Mouse (Mus musculus) stomach, postnatal 0 days (tissue): ENCODE data around the gene Dync1h1. TPM values are rescaled to one million over a fixed set of nuclear protein-coding genes. Genes with fewer than 3 reads are reported as not detected.

Experiments used
- ATAC-seq: fragments of 200-750 bp; cut with Nextera tagmentation; 2 replicates; pipeline ENCODE4 v1.8.0; 2017; ENCODE audit not compliant: low FRiP score, low TSS enrichment
- DNase-seq: peaks from one replicate; pipeline ENCODE4 v3.0.0-alpha.2; 2016; ENCODE audit warnings: low spot score
- H3K27ac ChIP-seq: fragments of 300-500 bp; sonication (generic); replicated peaks from 2 replicates; pipeline ENCODE4 v1.5.1; 2014; ENCODE audit warnings: mild to moderate bottlenecking, control low read depth
- H3K27me3 ChIP-seq: fragments of 300-500 bp; sonication (generic); 2 replicates; pipeline ENCODE4 v1.6.1; 2014; ENCODE audit warnings: low read length; ENCODE audit not compliant: control insufficient read depth, insufficient read depth
- H3K36me3 ChIP-seq: fragments of 300-500 bp; sonication (generic); 2 replicates; pipeline ENCODE4 v1.6.1; 2014; ENCODE audit warnings: low read length, mixed read lengths; ENCODE audit not compliant: control insufficient read depth, insufficient read depth
- H3K4me1 ChIP-seq: fragments of 300-500 bp; sonication (generic); replicated peaks from 2 replicates; pipeline ENCODE4 v1.6.1; 2014; ENCODE audit warnings: antibody characterized with exemption; ENCODE audit not compliant: control insufficient read depth, insufficient read depth
- H3K4me2 ChIP-seq: fragments of 300-500 bp; sonication (generic); replicated peaks from 2 replicates; pipeline ENCODE4 v1.6.1; 2014; ENCODE audit warnings: low read depth, mild to moderate bottlenecking, control low read depth, moderate library complexity
- H3K4me3 ChIP-seq: fragments of 300-500 bp; sonication (generic); 2 replicates; pipeline ENCODE4 v1.5.1; 2014; ENCODE audit warnings: low read depth, low read length, control low read depth
- H3K9ac ChIP-seq: fragments of 300-500 bp; sonication (generic); 2 replicates; pipeline ENCODE4 v1.6.1; 2014; ENCODE audit warnings: mild to moderate bottlenecking, low read length, control low read depth, mixed read lengths
- H3K9me3 ChIP-seq: fragments of 300-500 bp; sonication (generic); 2 replicates; pipeline ENCODE4 v1.6.1; 2016; ENCODE audit warnings: low read length; ENCODE audit not compliant: control insufficient read depth
- CTCF ChIP-seq: IDR thresholded peaks from 2 replicates; pipeline ENCODE4 v1.5.1; 2016; ENCODE audit warnings: antibody characterized with exemption, low read depth, mild to moderate bottlenecking, moderate library complexity
- EP300 ChIP-seq: optimal IDR thresholded peaks from 2 replicates; pipeline ENCODE3; 2016; ENCODE audit warnings: antibody characterized with exemption
- WGBS: fragments of 180-500 bp; shearing (Covaris S2); extraction: QIAGEN DNeasy Blood & Tissue Kit; methylation state at CpG from one replicate; pipeline ENCODE4 v1.1.7; 2014; 5-methylcytosine and 5-hydroxymethylcytosine counted together
- polyA plus RNA-seq: library from polyadenylated mRNA; unstranded; fragments of >200 nt; fragmentation: Nextera tagmentation; extraction: Ambion mirVana; gene quantifications from 2 replicates; pipeline ENCODE4 v1.2.1, GENCODE M21; 2015

Gene Dync1h1
- polyA plus RNA-seq, 1 experiment from 2014 or later: 22.3 TPM

DNA sequence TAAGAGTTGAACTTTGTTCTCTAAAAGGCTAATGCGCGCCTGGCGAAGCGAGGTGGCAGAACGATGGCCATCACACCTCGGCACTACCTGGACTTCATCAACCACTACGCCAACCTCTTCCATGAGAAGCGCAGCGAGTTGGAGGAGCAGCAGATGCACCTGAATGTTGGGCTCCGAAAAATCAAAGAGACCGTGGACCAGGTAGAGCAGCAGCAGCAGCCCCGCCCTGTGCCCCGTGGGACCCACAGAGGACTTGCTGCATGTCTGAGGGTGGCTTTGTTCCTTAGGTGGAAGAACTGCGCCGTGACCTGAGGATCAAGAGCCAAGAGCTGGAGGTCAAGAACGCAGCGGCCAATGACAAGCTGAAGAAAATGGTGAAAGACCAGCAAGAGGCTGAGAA lies 50.2 kb downstream of the Dync1h1 start:
- Histone ChIP-seq H3K4me3 (no peak overlapping the region), H3K4me1 (no peaks in the 10 kb centered on the region), H3K27me3 (no peaks in the 10 kb centered on the region), H3K9ac (no peak overlapping the region), H3K9me3 (no peaks in the 10 kb centered on the region), H3K27ac (no peak overlapping the region), H3K36me3 (peaks cover 73% of the 10 kb centered on the region), H3K4me2 (no peak overlapping the region)
- WGBS: 96% methylated on average over 17 of the region's 17 CpGs
- no peak for ATAC-seq
- no peak for DNase-seq
- TF ChIP-seq CTCF: no peak
- no peak for TF ChIP-seq EP300

DNA sequence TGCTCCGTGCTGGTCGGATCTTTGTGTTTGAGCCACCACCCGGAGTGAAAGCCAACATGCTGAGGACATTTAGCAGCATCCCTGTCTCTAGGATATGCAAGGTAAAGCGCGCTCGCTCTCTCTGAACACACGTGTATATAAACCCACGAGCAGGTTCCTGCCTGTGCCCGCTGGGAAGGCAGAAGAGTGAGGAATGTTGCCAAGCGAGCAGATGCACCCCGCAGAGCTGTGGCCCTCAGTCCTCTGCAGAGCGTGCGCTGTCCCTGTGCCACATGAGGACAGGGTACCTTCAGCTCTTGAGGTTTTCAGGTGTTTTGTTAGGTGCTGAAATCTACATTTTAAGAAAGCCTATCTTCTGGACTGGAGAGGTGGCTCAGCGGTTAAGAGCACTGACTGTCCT lies 60.5 kb downstream of the Dync1h1 start:
- 90% methylated on average over 14 of the region's 14 CpGs for WGBS
- DNase-seq: no peak
- Histone ChIP-seq H3K4me1 (no peaks in the 10 kb centered on the region), H3K27ac (no peak overlapping the region), H3K4me3 (no peak overlapping the region), H3K36me3 (peaks cover 77% of the 10 kb centered on the region), H3K9ac (no peak overlapping the region), H3K9me3 (no peaks in the 10 kb centered on the region), H3K4me2 (no peak overlapping the region), H3K27me3 (no peaks in the 10 kb centered on the region)
- TF ChIP-seq CTCF: no peak
- no peak for TF ChIP-seq EP300
- no peak for ATAC-seq

DNA sequence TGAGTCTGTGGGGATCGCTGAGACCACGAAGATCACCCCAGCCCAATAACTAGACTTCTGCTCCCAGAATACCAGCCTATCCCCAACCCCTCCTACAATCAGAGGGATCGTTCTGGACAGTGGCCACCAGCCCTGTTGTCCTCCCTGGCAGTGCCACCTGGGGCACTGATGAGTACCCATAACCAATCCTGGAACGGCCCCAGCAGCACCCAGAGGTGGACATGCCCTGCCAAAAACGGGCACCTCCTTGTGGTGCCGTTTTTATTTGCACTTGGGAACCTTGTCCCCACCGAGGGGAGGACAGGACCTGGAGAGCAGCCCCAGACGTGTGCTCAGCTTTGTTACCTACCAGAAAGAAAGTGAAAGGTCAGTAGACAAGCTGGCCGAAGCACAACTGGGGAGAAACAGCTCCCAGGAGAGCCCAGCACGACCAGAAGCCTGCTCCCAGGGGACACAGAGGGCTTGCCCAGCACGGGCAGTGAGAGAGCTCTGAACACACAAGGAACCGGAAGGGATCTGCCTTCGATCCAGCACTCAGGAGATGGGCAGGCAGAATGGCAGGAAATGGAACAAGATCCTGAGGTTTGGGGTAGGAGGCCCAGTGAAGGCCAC lies 66.3 kb downstream of the Dync1h1 start:
- H3K9ac ChIP-seq: no peak overlapping the region
- H3K4me2 ChIP-seq: no peak overlapping the region
- DNase-seq: no peak
- H3K36me3 ChIP-seq: peaks cover 50% of the 10 kb centered on the region
- no peaks in the 10 kb centered on the region for H3K27me3 ChIP-seq
- no peak overlapping the region for H3K27ac ChIP-seq
- no peaks in the 10 kb centered on the region for H3K4me1 ChIP-seq
- TF ChIP-seq EP300: no peak
- peak; percentile 12; the same call in 1 of the 2 replicates for TF ChIP-seq CTCF
- ATAC-seq: no peak
- no peaks in the 10 kb centered on the region for H3K9me3 ChIP-seq
- WGBS: 81% methylated on average over 13 of the region's 13 CpGs
- H3K4me3 ChIP-seq: no peak overlapping the region

DNA sequence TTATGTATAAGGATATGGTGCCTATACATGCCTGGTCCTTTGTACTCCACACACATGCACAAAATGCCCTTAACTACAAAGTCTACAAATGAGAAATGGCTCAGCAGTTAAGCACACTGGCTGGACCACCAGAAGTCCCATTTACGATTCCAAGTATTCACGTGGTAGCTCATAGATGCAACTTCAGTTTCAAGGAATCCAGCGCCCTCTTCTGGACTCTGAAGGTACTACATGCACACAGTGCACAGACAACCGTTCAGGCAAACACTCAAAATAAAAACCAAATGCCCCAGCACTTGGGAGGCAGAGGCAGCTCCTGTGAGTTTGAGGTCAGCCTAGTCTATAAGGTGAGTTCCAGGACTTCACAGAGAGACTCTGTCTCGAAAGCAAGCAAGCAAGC lies 73.0 kb downstream of the Dync1h1 start:
- no peaks in the 10 kb centered on the region for H3K27me3 ChIP-seq
- no peaks in the 10 kb centered on the region for H3K36me3 ChIP-seq
- no peaks in the 10 kb centered on the region for H3K9me3 ChIP-seq
- H3K4me3 ChIP-seq: no peak overlapping the region
- H3K27ac ChIP-seq: no peak overlapping the region
- H3K4me2 ChIP-seq: no peak overlapping the region
- TF ChIP-seq EP300: no peak
- peak; percentile 68 for TF ChIP-seq CTCF
- H3K9ac ChIP-seq: no peak overlapping the region
- WGBS: 47% methylated on average over 5 of the region's 5 CpGs
- DNase-seq (no peak), ATAC-seq (no peak)
- H3K4me1 ChIP-seq: no peaks in the 10 kb centered on the region

DNA sequence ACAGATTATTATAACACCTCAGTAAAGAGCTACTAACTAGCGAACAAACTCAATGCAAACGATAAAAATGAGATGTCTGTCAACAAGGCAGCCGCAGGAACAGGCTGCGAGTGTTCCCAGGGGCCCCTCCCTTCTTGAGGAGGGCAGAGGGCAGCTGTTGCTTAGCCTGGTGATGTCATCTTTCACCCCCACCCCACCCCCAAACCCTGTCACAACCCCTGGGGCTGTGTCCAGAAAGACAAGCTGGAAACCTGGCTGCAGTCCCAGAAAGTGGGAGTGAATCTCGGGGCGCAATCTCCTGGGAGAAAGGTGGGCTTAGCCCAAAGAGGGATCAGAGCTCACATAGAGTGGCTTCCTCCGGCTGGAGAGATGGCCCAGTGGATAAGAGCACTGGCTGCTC lies 79.9 kb downstream of the Dync1h1 start:
- H3K36me3 ChIP-seq: no peaks in the 10 kb centered on the region
- no peaks in the 10 kb centered on the region for H3K27me3 ChIP-seq
- no peaks in the 10 kb centered on the region for H3K4me1 ChIP-seq
- no peak overlapping the region for H3K4me2 ChIP-seq
- peak; percentile 67 for DNase-seq
- 19% methylated on average over 7 of the region's 7 CpGs for WGBS
- no peak overlapping the region for H3K9ac ChIP-seq
- no peak overlapping the region for H3K4me3 ChIP-seq
- TF ChIP-seq CTCF (no peak), EP300 (no peak)
- peak; percentile 69 for ATAC-seq
- H3K9me3 ChIP-seq: no peaks in the 10 kb centered on the region
- 0 out of 2 replicates have a peak overlapping the region, but pooled peaks have one; percentile 24 for H3K27ac ChIP-seq

DNA sequence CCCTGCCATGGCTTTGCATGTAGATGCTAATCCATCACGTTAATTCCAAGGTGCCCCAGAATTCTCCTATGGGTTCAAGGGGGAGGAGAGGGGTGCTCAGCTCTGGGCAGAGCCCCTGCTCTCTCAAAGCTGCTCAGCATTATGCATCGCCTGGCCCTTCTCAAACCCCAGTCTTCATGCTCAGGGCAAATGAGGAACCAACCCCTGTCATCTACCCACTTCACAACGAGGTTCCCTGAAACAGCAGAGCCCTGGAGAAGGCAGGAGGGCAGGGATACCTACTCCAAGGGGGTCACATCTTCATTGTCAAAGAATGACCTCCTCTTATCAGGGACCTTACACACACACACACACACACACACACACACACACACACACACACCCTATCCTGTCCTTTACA lies 80.6 kb downstream of the Dync1h1 start:
- Histone ChIP-seq H3K27ac (no peak overlapping the region), H3K4me2 (no peak overlapping the region), H3K9me3 (no peaks in the 10 kb centered on the region), H3K4me1 (no peaks in the 10 kb centered on the region), H3K27me3 (no peaks in the 10 kb centered on the region), H3K4me3 (no peak overlapping the region), H3K36me3 (no peaks in the 10 kb centered on the region), H3K9ac (no peak overlapping the region)
- WGBS: 58% methylated on average over 3 of the region's 3 CpGs
- no peak for ATAC-seq
- TF ChIP-seq CTCF: no peak
- TF ChIP-seq EP300: no peak
- no peak for DNase-seq
